Comparison of ENCODE assay signal across 8 mouse cellular contexts in genomic region chr6:88758568-88759522, GRCm38 (mm10). TPM values are rescaled to one million over a fixed set of nuclear protein-coding genes. Genes with fewer than 3 reads are reported as not detected.
DNase-seq lines count a peak whose midpoint lies in the region; ATAC-seq lines count a peak whose summit lies in the region.

No protein-coding gene starts in this region.

- no peaks in the 10 kb centered on the region for H3K9me3 ChIP-seq in forebrain, embryonic 15.5 days
- H3K9me3 ChIP-seq in forebrain, embryonic 10.5 days = no peaks in the 10 kb centered on the region
- H3K9me3 ChIP-seq in kidney, embryonic 16.5 days (ENCODE audit: low read length) = no peaks in the 10 kb centered on the region

- H3K36me3 ChIP-seq in forebrain, embryonic 15.5 days = no peaks in the 10 kb centered on the region
- no peaks in the 10 kb centered on the region for H3K36me3 ChIP-seq in forebrain, embryonic 10.5 days (replicated peaks)
- H3K36me3 ChIP-seq in kidney, embryonic 16.5 days (ENCODE audit: insufficient read depth, low read length) = no peaks in the 10 kb centered on the region

- H3K4me2 ChIP-seq in forebrain, embryonic 15.5 days (replicated peaks) = no peak overlapping the region
- H3K4me2 ChIP-seq in kidney, embryonic 16.5 days (replicated peaks; ENCODE audit: low read depth, low read length) = no peak overlapping the region

- H3K4me1 ChIP-seq in forebrain, embryonic 15.5 days = peaks cover 29% of the 10 kb centered on the region
- H3K4me1 ChIP-seq in forebrain, embryonic 10.5 days = peaks cover 27% of the 10 kb centered on the region
- peaks cover 31% of the 10 kb centered on the region for H3K4me1 ChIP-seq in kidney, embryonic 16.5 days (ENCODE audit: insufficient read depth, low read length)

- no peak for DNase-seq in forebrain, embryonic 10.5 days (ENCODE audit: extremely low spot score, low spot score)
- no peak for DNase-seq in layer of hippocampus, postnatal 14 days (ENCODE audit: low spot score in 2 of 2)
- DNase-seq in left cerebral cortex, adult 11 months (ENCODE audit: low spot score) = no peak
- no peak for DNase-seq in retina, embryonic 14.5 days (ENCODE audit: low spot score)

- H3K27ac ChIP-seq in forebrain, embryonic 15.5 days (replicated peaks) = peak overlapping the region; percentile 89
- no peak overlapping the region for H3K27ac ChIP-seq in forebrain, embryonic 10.5 days
- H3K27ac ChIP-seq in kidney, embryonic 16.5 days (ENCODE audit: low read length) = peak overlapping the region; percentile 54

- no peak for ATAC-seq in forebrain, embryonic 15.5 days (replicated peaks)
- ATAC-seq in erythroblast, adult 5-6 weeks (replicated peaks; ENCODE audit: low FRiP score, poor library complexity, severe bottlenecking) = peak; percentile 71
- peak; percentile 39; the same call in 1 of the 2 replicates for ATAC-seq in kidney, embryonic 16.5 days (ENCODE audit: low FRiP score, low TSS enrichment)
- 0 out of 2 replicates have a peak, but pooled peaks have one; percentile 14 for ATAC-seq in megakaryocyte, adult 5-6 weeks (ENCODE audit: poor library complexity, severe bottlenecking)

- WGBS in forebrain, embryonic 15.5 days = 87% methylated on average over 10 of the region's 10 CpGs
- WGBS in forebrain, embryonic 10.5 days = 87% methylated on average over 10 of the region's 10 CpGs
- WGBS in kidney, embryonic 16.5 days = 67% methylated on average over 10 of the region's 10 CpGs

- no peak overlapping the region for H3K4me3 ChIP-seq in forebrain, embryonic 15.5 days
- no peak overlapping the region for H3K4me3 ChIP-seq in forebrain, embryonic 10.5 days
- H3K4me3 ChIP-seq in kidney, embryonic 16.5 days (ENCODE audit: low read length) = no peak overlapping the region

- no peak overlapping the region for H3K9ac ChIP-seq in forebrain, embryonic 15.5 days (replicated peaks)
- peak overlapping the region; percentile 30; the same call in 1 of the 2 replicates for H3K9ac ChIP-seq in kidney, embryonic 16.5 days (replicated peaks; ENCODE audit: low read length)

- no peaks in the 10 kb centered on the region for H3K27me3 ChIP-seq in forebrain, embryonic 15.5 days
- H3K27me3 ChIP-seq in forebrain, embryonic 10.5 days (ENCODE audit: poor library complexity, severe bottlenecking) = no peaks in the 10 kb centered on the region
- H3K27me3 ChIP-seq in kidney, embryonic 16.5 days (ENCODE audit: insufficient read depth, low read length) = no peaks in the 10 kb centered on the region

RNA-seq across cellular contexts. Expression of gene Mgll, which starts 34.6 kb away (rescaled TPM):
- polyA plus RNA-seq in forebrain, embryonic 15.5 days (2015; fragmentation: Nextera tagmentation; extraction: Ambion mirVana) = 24.9 and 25.0 TPM in 2 replicates
- 5.8 and 7.4 TPM in 2 replicates for polyA plus RNA-seq in forebrain, embryonic 10.5 days (2016; fragmentation: Nextera tagmentation; extraction: Ambion mirVana)
- total RNA-seq in erythroblast, adult 5-6 weeks (2015; ENCODE audit: low replicate concordance) = 29.8 and 41.2 TPM in 2 replicates
- total RNA-seq in erythroblast, adult 5-6 weeks (2017; ENCODE audit: low replicate concordance) = 44.1 and 78.5 TPM in 2 replicates
- polyA plus RNA-seq in kidney, embryonic 16.5 days (2015; fragmentation: Nextera tagmentation; extraction: Ambion mirVana) = 40.2 and 48.0 TPM in 2 replicates
- total RNA-seq in megakaryocyte, adult 5-6 weeks (2015) = 4.2 and 4.7 TPM in 2 replicates
- 3.0 and 3.7 TPM in 2 replicates for total RNA-seq in megakaryocyte, adult 5-6 weeks (2017)
- total RNA-seq in layer of hippocampus, postnatal 14 days (2021) = 100 to 1,000 TPM; 174 to 186 TPM

Comparison
In these comparisons a context has a peak if more than half of its experiments do, and no peak if none do; other contexts are left out.
1. RNA of gene Mgll, which starts 34.6 kb away (total RNA-seq): 174 to 186 TPM in layer of hippocampus, postnatal 14 days and 29.8 to 78.5 TPM in erythroblast, adult 5-6 weeks; 3.0 to 4.7 TPM in megakaryocyte, adult 5-6 weeks; every median in the first group is over 4 times any median in the second.